Mouse (Mus musculus) CD4-positive, CD25-positive, alpha-beta regulatory T cell, adult 4 months (primary cell): ENCODE data around the gene Hexim2. TPM values are rescaled to one million over a fixed set of nuclear protein-coding genes. Genes with fewer than 3 reads are reported as not detected.

Experiments
- ATAC-seq: one replicate; pipeline ENCODE4 v1.8.0; 2017
- polyA plus RNA-seq, 2 experiments: library from polyadenylated mRNA; unstranded; fragments of 100-300 nt; shearing (Covaris generic); gene quantifications; one replicate each; pipeline ENCODE4 v1.2.1; 2017

Hexim2 gene
- polyA plus RNA-seq, 2 experiments from 2014 or later = 2.3 to 4.5 TPM

DNA sequence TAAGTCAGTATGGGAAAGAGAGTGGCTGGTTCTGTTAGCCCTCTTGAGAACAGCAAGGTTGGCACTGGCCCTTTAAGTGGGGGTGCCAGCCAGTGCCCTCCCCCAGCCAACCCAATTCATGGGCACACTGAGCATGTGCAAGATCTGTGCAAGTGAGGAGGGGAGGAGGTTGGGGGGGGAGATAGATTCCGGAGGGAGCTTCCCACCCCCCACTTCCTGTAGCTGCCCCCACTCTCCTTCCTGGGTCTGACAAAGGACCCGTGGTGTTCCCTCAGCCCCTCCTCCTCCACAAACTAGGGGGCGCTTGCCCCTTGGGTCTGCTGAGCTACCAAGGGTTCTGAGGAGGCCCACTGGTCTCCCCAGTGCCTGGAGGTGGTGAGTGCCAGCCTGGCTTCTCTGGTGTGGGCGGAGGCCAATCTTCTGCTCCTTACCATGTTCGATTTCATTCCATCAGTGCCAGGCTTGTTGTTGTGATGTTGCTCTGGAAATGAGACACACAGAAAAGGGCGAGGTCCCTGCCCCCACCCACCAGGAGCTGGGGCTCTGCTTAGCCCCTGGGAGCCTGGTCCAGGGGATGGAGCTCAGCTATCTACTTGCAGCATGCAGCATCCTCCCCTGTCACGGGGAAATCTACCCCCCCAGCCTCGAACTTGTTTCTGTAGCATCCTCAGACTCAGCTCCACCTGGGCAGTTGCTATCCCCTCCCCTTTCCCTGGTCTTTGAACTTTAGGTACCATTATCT lies 10.4 kb downstream of the Hexim2 start:
- ATAC-seq = peak; percentile 91

DNA sequence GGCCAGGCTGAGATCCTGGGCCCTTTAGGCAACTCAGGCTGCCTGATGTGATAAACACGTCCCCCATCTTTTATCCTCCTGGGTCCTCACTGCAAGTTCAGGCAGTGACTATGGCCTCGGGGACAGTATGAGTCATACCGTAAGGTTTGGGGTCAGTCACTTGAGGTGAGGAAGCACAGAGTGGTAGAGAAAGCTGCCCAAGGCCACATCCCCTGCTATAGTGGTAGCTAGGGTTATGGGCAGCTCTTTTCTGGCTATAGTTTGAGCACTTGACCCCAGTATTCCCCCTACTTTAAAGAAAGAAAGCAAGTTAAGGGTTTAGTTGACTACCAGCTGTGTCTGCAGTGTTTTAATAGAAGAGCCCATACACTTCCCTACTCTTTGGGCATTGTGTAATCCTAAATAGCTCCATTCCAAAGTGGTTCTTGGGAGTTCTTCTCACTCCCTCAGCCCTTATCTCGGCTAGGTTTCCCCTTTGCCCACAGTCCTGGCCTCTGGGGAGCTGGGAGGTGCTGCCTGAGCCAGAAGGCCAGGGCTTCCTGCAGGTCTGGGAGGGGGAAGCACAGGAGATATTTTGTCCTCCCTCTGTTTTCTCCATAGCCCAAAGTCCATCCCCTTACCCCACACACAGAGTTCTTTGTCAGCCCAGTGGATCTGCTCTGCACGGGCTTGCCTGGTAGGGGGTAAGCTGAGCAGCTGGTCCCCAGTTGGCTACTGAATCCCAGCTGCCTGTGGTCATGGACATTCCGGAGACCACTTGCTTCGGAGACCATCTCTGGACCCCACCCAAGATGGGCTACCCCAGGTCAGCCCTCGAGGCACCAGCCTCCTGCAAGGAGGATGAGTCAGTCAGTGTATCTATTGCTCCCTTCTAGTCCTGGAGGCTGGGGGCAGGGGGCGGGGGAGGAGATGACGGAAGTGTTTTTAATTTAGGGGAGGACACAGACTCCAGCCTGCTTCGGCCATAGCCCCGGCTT lies 12.4 kb downstream of the Hexim2 start:
- ATAC-seq = no peak

- no peak for ATAC-seq
Measured at GRCm38 (mm10) chr11:103146386-103146785, 14.2 kb downstream of the Hexim2 start.

DNA sequence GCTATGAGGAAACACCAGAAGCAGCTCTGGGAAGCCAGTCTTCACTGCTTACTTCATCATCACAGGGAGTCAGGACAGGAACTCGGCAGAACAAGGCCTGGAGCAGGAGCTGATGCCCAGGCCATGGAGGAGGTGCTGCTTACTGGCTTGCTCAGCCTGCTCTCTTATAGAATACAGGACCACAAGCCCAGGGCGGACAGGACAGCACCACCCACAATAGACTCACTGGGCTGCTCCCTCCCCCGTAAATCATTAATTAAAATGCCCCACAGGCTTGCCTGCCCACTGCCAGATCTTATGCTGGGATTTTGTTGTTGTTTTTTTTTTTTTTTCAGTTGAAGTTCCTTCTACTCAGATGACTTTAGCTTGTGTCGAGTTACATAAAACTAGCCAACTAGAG lies 15.5 kb downstream of the Hexim2 start:
- no peak for ATAC-seq

DNA sequence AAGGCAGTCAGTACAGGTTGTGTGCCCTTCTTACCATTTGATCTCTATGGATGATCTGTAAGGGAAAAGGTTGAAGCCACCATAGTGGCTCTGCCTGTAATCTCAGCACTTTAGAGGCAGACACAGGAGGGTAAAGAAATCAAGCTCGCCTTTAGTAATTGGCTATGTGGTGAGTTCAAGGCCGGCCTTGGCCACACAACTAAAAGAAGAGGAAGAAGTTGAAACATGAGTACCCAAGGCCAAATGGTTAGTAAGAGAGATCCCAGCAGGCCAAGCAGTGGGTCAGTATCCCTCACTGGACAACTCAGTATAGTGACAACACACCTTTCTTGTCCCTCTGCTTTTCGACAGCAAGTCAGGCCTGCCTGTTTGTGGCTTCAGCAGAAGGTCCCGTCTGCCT lies 17.5 kb downstream of the Hexim2 start:
- no peak for ATAC-seq

- ATAC-seq = peak; percentile 99
Measured at GRCm38 (mm10) chr11:103158621-103159478, 26.6 kb downstream of the Hexim2 start.

GRCm38 (mm10) chr11:103160738-103161137 lies 28.5 kb downstream of the Hexim2 start:
- ATAC-seq = no peak

DNA sequence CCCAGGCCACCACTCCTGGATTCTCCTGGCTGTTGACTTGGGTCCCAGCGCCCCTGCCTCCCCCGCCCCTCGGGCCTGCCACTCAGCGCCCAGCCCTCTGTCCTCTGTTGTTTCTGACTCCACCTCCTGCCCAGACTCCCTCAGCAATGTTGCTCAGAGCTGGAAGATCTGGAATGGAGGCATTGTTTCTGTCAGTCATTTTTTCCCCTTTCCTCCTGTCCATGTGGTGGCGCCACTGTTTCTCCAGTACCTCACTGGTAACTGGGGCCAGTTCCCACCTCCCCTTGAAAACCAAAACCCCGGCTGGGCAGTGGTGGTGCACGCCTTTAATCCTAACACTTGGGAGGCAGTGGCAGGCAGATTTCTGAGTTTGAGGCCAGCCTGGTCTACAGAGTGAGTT lies 29.2 kb downstream of the Hexim2 start:
- ATAC-seq = no peak

GRCm38 (mm10) chr11:103162132-103162531 lies 29.9 kb downstream of the Hexim2 start:
- no peak for ATAC-seq

- ATAC-seq = no peak
Measured at GRCm38 (mm10) chr11:103164391-103164790, 32.2 kb downstream of the Hexim2 start.

GRCm38 (mm10) chr11:103168690-103169390 lies 36.6 kb downstream of the Hexim2 start:
- peak; percentile 55 for ATAC-seq

DNA sequence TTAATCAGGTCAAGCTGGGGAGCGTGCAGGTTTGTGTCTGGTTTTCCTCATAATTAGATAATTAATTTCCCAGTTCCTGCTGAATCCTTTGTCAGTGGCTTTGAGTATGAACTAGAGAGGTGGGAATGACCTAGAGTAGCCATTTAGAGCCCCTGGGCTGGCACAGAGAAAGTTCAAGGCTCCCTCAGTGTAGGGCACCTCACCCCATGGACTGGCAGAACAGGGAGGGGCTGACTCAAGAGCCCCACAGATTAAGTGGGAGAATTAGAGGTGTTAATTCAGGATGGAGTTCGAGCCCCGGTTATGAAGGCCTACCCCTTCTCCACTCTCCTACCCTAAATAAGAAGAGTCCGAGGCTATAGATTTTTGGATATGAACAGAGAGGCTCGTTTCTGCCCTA lies 37.4 kb downstream of the Hexim2 start:
- no peak for ATAC-seq

DNA sequence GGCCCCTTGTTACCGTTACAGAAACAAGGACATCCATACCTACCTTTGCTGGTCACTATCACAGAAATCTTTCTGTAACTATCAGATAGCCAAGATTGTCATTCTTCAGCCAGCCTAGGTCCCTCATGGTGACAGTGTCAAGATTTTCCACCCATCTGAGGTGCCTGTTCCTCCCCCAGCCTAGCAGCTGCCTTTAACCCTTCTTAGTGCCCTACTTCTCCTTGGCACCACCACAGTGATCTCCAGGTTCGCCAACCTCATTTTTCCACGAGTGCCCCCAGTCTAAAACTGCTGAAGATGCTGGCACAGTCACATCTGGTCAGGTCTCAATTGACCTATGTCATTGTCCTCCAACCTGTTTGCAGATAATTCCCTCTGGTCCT lies 37.9 kb downstream of the Hexim2 start:
- no peak for ATAC-seq

DNA sequence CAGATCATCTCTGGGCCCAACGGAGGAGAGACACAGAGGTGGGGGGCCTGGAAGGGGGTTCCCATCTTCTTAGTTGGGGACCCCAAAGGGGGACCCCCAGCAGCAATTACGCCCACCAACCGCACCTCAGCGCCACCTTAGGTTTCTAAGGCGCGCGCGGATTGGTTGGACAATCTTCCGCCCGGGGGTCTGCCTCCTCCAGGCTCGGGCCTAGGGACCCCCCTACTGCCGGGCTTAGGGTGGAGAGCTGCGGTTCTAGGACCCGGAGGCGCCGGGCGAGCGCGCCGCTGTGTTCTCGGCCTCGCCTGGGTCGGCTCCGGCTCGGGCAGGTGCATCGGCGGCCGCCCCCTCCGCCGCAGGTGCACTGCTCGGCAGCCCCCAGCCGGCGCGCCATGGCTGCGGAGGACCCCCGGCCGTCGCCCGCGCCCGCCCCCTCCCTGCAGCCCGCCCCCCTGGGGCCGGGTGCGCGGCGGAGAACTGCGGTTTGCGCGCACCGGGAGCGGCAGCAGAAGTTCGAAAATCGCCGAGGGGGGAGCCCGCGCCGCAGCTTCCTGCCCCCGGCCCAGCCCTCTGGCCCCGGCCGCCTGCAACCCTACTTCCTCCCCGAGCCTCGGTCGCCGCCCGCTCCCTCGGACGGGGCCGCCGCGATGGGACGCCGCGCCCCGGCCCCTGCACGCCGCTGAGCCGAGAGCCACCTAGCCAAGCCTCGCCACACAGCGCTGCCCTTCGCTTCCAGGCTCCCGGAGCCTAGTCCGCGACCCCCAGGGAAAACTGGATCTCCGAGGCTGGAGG lies 38.5 kb downstream of the Hexim2 start, which contains the start of gene Fmnl1:
Gene Fmnl1, plus strand, starts transcription at position 614 of the 792 bp plus-strand sequence.
- ATAC-seq = peak; percentile 12

DNA sequence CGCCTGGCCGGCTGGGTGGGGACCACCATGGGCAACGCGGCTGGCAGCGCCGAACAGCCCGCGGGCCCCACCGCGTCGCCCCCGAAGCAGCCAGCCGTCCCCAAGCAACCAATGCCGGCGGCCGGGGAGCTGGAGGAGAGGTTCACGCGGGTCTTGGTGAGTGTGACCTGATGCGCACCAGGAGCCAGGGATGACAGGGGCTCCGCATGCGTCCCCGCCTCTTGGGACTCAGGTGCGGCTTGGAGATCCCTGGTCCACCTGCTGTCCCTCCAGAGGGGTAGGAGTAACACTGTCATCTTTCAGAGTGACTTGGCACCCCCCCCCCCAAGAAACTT lies 39.0 kb downstream of the Hexim2 start:
- no peak for ATAC-seq

GRCm38 (mm10) chr11:103171703-103172391 lies 39.6 kb downstream of the Hexim2 start:
- no peak for ATAC-seq

- no peak for ATAC-seq
Measured at GRCm38 (mm10) chr11:103172392-103173040, 40.3 kb downstream of the Hexim2 start.

- ATAC-seq = no peak
Measured at GRCm38 (mm10) chr11:103173041-103173770, 41.0 kb downstream of the Hexim2 start.

DNA sequence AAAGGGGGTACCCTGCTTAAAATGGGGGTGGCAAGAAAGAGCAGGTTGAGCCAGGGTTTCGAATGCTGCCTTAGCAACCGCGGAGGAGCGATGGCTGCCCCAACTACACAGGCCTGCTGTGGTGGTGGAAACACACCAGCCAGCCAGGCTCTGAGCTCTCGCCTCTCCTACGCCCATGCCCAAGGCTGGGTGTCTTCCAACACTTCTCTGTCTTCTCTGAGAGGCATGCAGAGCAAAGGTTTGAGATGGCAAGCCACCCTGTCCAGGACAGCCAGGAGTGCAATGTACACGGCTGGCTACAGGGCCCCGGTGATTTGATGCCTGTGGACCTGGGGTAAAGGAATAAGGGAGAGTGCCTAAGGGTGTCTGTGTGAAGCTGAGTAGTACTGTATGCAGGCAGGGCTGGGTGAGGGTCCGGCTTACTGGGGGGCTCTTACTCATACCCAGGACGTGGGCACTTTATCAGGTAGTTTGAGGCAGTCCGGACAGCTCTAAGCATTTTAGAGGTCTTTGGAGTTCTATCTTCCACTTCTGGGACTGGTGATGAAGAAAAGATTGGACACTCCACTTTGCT lies 41.6 kb downstream of the Hexim2 start:
- no peak for ATAC-seq
